9 mouse cellular contexts compared by ENCODE assay signal in the genomic region with DNA sequence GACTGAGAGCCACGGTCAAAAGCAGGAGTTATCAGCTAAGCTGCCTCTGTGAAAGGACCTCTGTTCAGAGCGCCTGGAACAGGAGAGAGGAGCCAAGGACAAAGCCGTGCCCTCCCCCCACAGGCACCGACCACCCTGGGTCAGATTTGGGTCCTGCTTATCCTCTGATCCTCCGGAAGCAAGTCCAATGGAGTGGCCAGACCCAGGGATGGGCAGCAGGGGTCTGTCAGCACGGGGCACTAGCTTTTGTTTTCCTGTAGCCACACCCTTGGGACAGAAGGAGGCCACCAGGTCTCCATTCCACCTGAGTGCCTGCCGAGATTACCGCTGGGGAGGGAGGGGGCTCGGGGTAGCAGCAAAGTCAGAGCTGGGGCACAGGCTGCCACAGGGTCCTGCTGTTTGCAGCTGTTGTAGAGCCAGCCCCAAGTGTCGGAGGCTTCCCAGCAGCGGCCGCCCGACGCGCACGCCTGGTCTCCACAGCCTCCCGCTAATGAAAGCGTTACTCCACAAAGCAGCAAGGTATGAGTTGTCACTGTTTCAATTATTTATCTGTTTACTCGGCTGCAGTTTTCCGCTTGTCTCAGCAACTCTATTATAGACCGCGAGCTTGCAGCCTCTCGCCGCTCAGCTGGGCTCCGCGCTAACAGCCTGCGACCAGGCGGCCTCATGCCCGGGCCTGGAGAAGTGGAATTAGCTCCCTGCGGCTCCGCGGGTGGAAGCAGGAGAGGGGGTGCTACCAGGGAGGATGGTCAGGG.
DNase-seq lines count a peak whose midpoint lies in the region; ATAC-seq and TF ChIP-seq lines count a peak whose summit lies in the region.
"Had no signal": no experiment of that assay in that cellular context is flagged by ENCODE, and none has a peak within 500 bp of the region (broad histone marks: within the 10 kb centered on the region; RNA-seq: fewer than 3 reads in every experiment).

No protein-coding gene starts in this region.

- H3K9ac ChIP-seq in heart, embryonic 15.5 days: no peak overlapping the region
- H3K9ac ChIP-seq in forebrain, embryonic 15.5 days (replicated peaks): 0 out of 2 replicates have a peak overlapping the region, but pooled peaks have one; percentile 16
- peak overlapping the region; percentile 49 for H3K9ac ChIP-seq in midbrain, embryonic 13.5 days (replicated peaks)

- no peak for TF ChIP-seq CTCF in cerebellum, adult 2 months (IDR thresholded peaks at IDR 0.05; ENCODE audit: borderline replicate concordance, insufficient read depth, low read depth, low read length)

- 3% methylated on average over 32 of the region's 32 CpGs for WGBS in heart, embryonic 15.5 days
- 8% methylated on average over 32 of the region's 32 CpGs for WGBS in cerebellum, adult 2 months
- 3% methylated on average over 32 of the region's 32 CpGs for WGBS in forebrain, embryonic 15.5 days
- 1% methylated on average over 32 of the region's 32 CpGs for WGBS in midbrain, embryonic 13.5 days

- ATAC-seq in heart, embryonic 15.5 days (replicated peaks; ENCODE audit: insufficient number of reproducible peaks, insufficient read depth, low FRiP score, low read depth): no peak
- ATAC-seq in forebrain, embryonic 15.5 days (replicated peaks): no peak; the same call in 1 of the 2 replicates
- ATAC-seq in midbrain, embryonic 13.5 days: peak; percentile 68

- peaks cover 10% of the 10 kb centered on the region; the same call in 1 of the 2 replicates for H3K4me1 ChIP-seq in heart, embryonic 15.5 days (replicated peaks)
- H3K4me1 ChIP-seq in cerebellum, adult 2 months (ENCODE audit: control insufficient read depth, insufficient read depth, low read length): peaks cover 46% of the 10 kb centered on the region
- peaks cover 33% of the 10 kb centered on the region for H3K4me1 ChIP-seq in forebrain, embryonic 15.5 days
- H3K4me1 ChIP-seq in midbrain, embryonic 13.5 days (replicated peaks): peaks cover 43% of the 10 kb centered on the region

- H3K4me2 ChIP-seq in heart, embryonic 15.5 days: peak overlapping the region; percentile 59
- peak overlapping the region; percentile 25 for H3K4me2 ChIP-seq in forebrain, embryonic 15.5 days (replicated peaks)
- peak overlapping the region; percentile 52 for H3K4me2 ChIP-seq in midbrain, embryonic 13.5 days (replicated peaks)

- H3K4me3 ChIP-seq in heart, embryonic 15.5 days: peak overlapping the region; percentile 26
- H3K4me3 ChIP-seq in cerebellum, adult 2 months (replicated peaks; ENCODE audit: insufficient read depth, low read depth, low read length): peak overlapping the region; percentile 14
- H3K4me3 ChIP-seq in forebrain, embryonic 15.5 days: peak overlapping the region; percentile 2; the same call in 1 of the 2 replicates
- peak overlapping the region; percentile 24 for H3K4me3 ChIP-seq in midbrain, embryonic 13.5 days (replicated peaks)

- H3K36me3 ChIP-seq in heart, embryonic 15.5 days: no peaks in the 10 kb centered on the region
- no peaks in the 10 kb centered on the region for H3K36me3 ChIP-seq in forebrain, embryonic 15.5 days
- H3K36me3 ChIP-seq in midbrain, embryonic 13.5 days: no peaks in the 10 kb centered on the region

- H3K9me3 ChIP-seq in heart, embryonic 15.5 days (replicated peaks): no peaks in the 10 kb centered on the region
- H3K9me3 ChIP-seq in forebrain, embryonic 15.5 days: no peaks in the 10 kb centered on the region
- H3K9me3 ChIP-seq in midbrain, embryonic 13.5 days: no peaks in the 10 kb centered on the region

- no peak overlapping the region for H3K27ac ChIP-seq in heart, embryonic 15.5 days
- peak overlapping the region; percentile 40 for H3K27ac ChIP-seq in cerebellum, adult 2 months (ENCODE audit: insufficient read depth, low read length)
- peak overlapping the region; percentile 41 for H3K27ac ChIP-seq in forebrain, embryonic 15.5 days (replicated peaks)
- H3K27ac ChIP-seq in midbrain, embryonic 13.5 days: peak overlapping the region; percentile 80

- no peak for TF ChIP-seq POLR2A in cerebellum, adult 2 months (IDR thresholded peaks at IDR 0.05; ENCODE audit: borderline replicate concordance, insufficient read depth, low read length)

- H3K27me3 ChIP-seq in heart, embryonic 15.5 days: peaks cover 67% of the 10 kb centered on the region
- no peaks in the 10 kb centered on the region for H3K27me3 ChIP-seq in cerebellum, adult 2 months (ENCODE audit: control insufficient read depth, insufficient read depth, low read length)
- peaks cover 4% of the 10 kb centered on the region; the same call in 1 of the 2 replicates for H3K27me3 ChIP-seq in forebrain, embryonic 15.5 days
- peaks cover 22% of the 10 kb centered on the region for H3K27me3 ChIP-seq in midbrain, embryonic 13.5 days

- intact Hi-C loops in heart, postnatal 36 days (cut with DNase I): no loop called here

- DNase-seq in heart, postnatal 36 days: no peak
- DNase-seq in cerebellum, adult 2 months: peak in 1 of 2 experiments; percentile 71
- no peak for DNase-seq in layer of hippocampus, adult 9-11 months
- DNase-seq in kidney, postnatal 4 days: no peak
- DNase-seq in gastrocnemius, adult 8-10 months (ENCODE audit: low spot score in 2 of 2): no peak
- DNase-seq: lung, postnatal 4 days had no signal
